10 mouse cellular contexts compared by ENCODE assay signal in genomic region chr3:132996299-132996698, GRCm38 (mm10). TPM values are rescaled to one million over a fixed set of nuclear protein-coding genes. Genes with fewer than 3 reads are reported as not detected.
"Had no signal": no experiment of that assay in that cellular context is flagged by ENCODE, and none has a peak within 500 bp of the region (broad histone marks: within the 10 kb centered on the region; RNA-seq: fewer than 3 reads in every experiment).

No protein-coding gene starts in this region.

- DNase-seq: left cerebral cortex, postnatal 4 days; right cerebral cortex, adult 18-20 months; right cerebral cortex, postnatal 25 days; thymus, postnatal 4 days had no signal

- H3K9ac ChIP-seq: kidney, embryonic 15.5 days; limb, embryonic 13.5 days; liver, embryonic 14.5 days; neural tube, embryonic 15.5 days had no signal

- H3K4me1 ChIP-seq: kidney, embryonic 15.5 days; limb, embryonic 13.5 days; neural tube, embryonic 15.5 days had no signal

- H3K36me3 ChIP-seq: neural tube, embryonic 15.5 days had no signal

- H3K27ac ChIP-seq: kidney, embryonic 15.5 days; limb, embryonic 13.5 days; liver, embryonic 14.5 days; neural tube, embryonic 15.5 days had no signal

- H3K4me2 ChIP-seq: kidney, embryonic 15.5 days; limb, embryonic 13.5 days; neural tube, embryonic 15.5 days had no signal

- H3K9me3 ChIP-seq: kidney, embryonic 15.5 days; limb, embryonic 13.5 days; neural tube, embryonic 15.5 days had no signal

- H3K4me3 ChIP-seq: kidney, embryonic 15.5 days; limb, embryonic 13.5 days; myocyte; neural tube, embryonic 15.5 days had no signal

- H3K27me3 ChIP-seq: kidney, embryonic 15.5 days; limb, embryonic 13.5 days; neural tube, embryonic 15.5 days had no signal

RNA-seq across cellular contexts. Expression of gene Npnt, which starts 46.2 kb away (rescaled TPM):
- total RNA-seq: megakaryocyte, adult 5-6 weeks had no signal
